Mouse (Mus musculus) myocyte (in vitro differentiated cells): ENCODE data around the gene Klhl7.

Experiments used
- CEBPB ChIP-seq: IDR thresholded peaks from 2 replicates; pipeline ENCODE4 v1.6.1; 2011; ENCODE audit warnings: mild to moderate bottlenecking, moderate library complexity; ENCODE audit not compliant: poor library complexity, insufficient read depth, severe bottlenecking
- E2F4 ChIP-seq: IDR thresholded peaks from one replicate; pipeline ENCODE4 v1.6.1; 2011; ENCODE audit warnings: mild to moderate bottlenecking, control low read depth, moderate library complexity; ENCODE audit not compliant: insufficient read depth
- MAX ChIP-seq: IDR thresholded peaks from one replicate; pipeline ENCODE4 v1.6.1; 2011; ENCODE audit warnings: low read depth, mild to moderate bottlenecking, control low read depth
- MYOD1 ChIP-seq, 3 experiments: IDR thresholded peaks; one replicate each; pipeline ENCODE4 v1.6.1; 2011; ENCODE audit warnings: control low read depth in 2 of 3, low read depth in 2 of 3, mild to moderate bottlenecking in 2 of 3, moderate library complexity in 1 of 3; ENCODE audit not compliant: insufficient read length in 2 of 3, control insufficient read depth in 1 of 3
- MYOG ChIP-seq, 3 experiments: IDR thresholded peaks; one replicate each; pipeline ENCODE4 v1.6.1; 2011; ENCODE audit warnings: control low read depth in 2 of 3, low read depth in 2 of 3, mild to moderate bottlenecking in 2 of 3; ENCODE audit not compliant: insufficient read length in 2 of 3, control insufficient read depth in 1 of 3, insufficient read depth in 1 of 3
- POLR2A ChIP-seq: IDR thresholded peaks from one replicate; pipeline ENCODE4 v1.6.1; 2011; ENCODE audit warnings: low read depth, mild to moderate bottlenecking, control low read depth, moderate library complexity; ENCODE audit not compliant: insufficient read length
- REST ChIP-seq: IDR thresholded peaks from one replicate; pipeline ENCODE4 v1.6.1; 2011; ENCODE audit warnings: mild to moderate bottlenecking, control low read depth, moderate library complexity; ENCODE audit not compliant: insufficient read depth, insufficient read length
- SRF ChIP-seq: IDR thresholded peaks from one replicate; pipeline ENCODE4 v1.6.1; 2011; ENCODE audit warnings: low read depth; ENCODE audit not compliant: control insufficient read depth, insufficient read length
- USF1 ChIP-seq: IDR thresholded peaks from one replicate; pipeline ENCODE4 v1.6.1; 2011; ENCODE audit warnings: low read depth, mild to moderate bottlenecking, control low read depth, moderate library complexity

DNA sequence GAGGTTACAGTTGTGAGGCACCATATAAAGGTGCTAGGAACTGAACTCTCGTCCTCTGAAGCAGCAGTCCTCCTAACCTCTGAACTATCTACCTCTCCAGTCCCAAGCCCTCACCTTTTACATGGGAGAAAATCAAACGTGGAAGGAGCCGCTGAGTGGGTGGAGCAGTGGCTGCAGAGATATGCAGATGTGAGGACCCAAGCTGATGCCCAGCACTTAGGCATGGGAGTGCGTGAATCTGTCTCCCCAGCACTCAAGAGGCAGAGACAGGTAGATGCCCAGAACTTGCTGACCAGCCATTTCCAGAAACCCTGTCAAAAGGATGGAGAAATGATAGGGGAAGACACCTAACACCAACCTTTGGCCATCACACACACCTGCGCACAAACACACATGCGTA, 82.7 kb downstream of the Klhl7 start:
- TF ChIP-seq USF1 (no peak), POLR2A (no peak), MYOD1 (IDR thresholded peaks at IDR 0.05; ENCODE audit: control insufficient read depth in 1 of 3, insufficient read length in 2 of 3, low read depth in 2 of 3) (no peak), E2F4 (no peak), MAX (no peak), MYOG (IDR thresholded peaks at IDR 0.05; ENCODE audit: control insufficient read depth in 1 of 3, insufficient read depth in 1 of 3, insufficient read length in 2 of 3, low read depth in 2 of 3) (no peak), CEBPB (no peak), SRF (no peak), REST (no peak)
